Mouse (Mus musculus) testis, adult 2 months (tissue): ENCODE results near the gene Pcnx2.

Experiments used
- CTCF ChIP-seq: fragments of 200-500 bp; IDR thresholded peaks from 2 replicates; pipeline ENCODE4 v1.5.1; 2012; ENCODE audit warnings: low read depth, mild to moderate bottlenecking, inconsistent platforms, low read length, moderate library complexity; ENCODE audit not compliant: control insufficient read depth, insufficient read depth, insufficient replicate concordance
- POLR2A ChIP-seq: fragments of 200-500 bp; IDR thresholded peaks from 2 replicates; pipeline ENCODE4 v1.6.1; 2012; ENCODE audit warnings: low read depth, mild to moderate bottlenecking, inconsistent platforms, low read length, moderate library complexity; ENCODE audit not compliant: control insufficient read depth

DNA sequence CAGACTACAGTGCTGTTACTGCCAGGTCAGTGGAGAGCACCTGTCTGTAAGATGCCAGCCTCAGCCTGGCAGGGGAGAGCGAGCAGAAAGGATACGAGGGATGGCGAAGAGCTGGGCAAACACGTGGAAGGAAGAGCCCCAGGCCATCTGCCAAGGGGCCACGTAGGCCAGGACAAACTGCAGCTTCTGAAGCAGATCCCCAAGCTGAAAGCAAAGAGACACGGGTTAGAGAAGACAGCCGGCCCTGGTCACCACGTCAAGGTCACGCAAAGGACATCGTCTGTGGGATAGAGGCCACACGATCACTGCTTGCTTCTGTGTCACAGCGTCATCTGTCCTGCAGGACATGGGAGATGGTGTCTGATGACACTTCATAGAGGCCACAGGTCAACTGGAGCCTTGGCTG, 90.2 kb downstream of the Pcnx2 start:
- TF ChIP-seq CTCF (no peak), POLR2A (no peak)
